Mouse (Mus musculus): ENCODE measurements around the gene Vipas39.

Vipas39 gene

GRCm38 (mm10) chr12:87195069-87195468 lies 71.0 kb downstream of the Vipas39 start:
- no peak for DNase-seq

DNA sequence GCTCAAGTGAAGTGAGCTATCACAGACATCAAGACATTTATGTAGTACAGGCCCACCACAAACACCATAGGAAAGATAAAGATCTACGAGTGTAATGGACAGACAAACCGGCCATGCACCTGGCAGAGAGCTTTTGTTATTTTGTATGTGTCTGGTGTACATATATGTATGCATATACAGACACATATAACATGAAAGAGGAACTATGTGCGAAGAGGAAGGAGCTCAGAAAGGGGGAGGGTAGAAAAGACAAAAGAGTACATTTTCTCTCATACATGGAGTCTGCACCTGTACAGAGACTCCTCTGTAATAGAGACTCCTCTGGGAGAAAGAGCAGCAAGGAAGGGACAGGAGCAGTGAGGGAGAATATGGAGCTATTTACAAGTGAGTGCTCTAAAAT lies 73.0 kb downstream of the Vipas39 start:
- DNase-seq, result no peak

Data from right cerebral cortex, adult 18-20 months (tissue).